In the genomic region with DNA sequence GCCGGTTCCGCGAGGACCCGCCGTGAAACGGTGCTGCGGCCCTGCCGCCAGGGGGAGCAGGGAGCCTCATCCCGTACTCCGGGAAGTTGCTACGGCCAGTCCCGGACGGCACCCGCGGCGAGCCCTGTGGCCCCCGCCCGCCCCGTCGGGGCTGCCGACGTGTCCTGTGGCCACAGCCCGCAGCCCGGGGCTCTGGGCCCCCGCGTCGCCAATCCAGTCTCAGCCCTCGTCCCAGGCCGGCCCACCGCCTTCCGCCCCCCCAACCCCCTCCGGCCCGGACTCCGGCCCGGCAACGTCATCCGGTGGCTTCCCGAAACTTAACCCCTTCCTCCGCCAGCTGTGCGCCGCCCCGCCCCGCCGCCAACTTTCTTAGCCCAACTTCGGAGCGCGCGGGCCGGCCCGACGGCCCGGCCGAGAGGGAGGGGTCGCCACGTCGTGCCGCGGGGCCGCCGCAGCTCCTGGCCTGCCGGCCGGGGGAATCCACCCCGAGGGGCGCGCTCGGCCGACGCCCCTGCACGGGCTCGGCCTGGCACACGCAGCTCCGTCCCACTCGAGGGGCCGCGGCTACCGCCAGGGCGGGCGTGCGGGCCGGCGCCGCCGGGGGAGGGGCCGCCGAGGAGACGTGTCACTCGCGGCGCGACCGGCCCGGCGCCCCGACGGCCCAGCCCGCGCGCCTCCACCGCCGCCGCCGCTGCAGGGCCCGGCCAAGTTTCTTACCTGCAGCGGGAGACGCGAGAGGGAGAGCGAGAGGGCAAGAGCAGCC, we compare ENCODE assay signal across 8 mouse cellular contexts. TPM values are rescaled to one million over a fixed set of nuclear protein-coding genes. Genes with fewer than 3 reads are reported as not detected.
A peak's percentile ranks its signal among the peaks of the same experiment; 100 is the strongest.
DNase-seq lines count a peak whose midpoint lies in the region; ATAC-seq and TF ChIP-seq lines count a peak whose summit lies in the region.

No protein-coding gene starts in this region.

- no peaks in the 10 kb centered on the region for H3K9me3 ChIP-seq in embryonic facial prominence, embryonic 14.5 days (ENCODE audit: control insufficient read depth, low read length)
- H3K9me3 ChIP-seq in limb, embryonic 15.5 days, result no peaks in the 10 kb centered on the region
- no peaks in the 10 kb centered on the region for H3K9me3 ChIP-seq in midbrain, postnatal 0 days (ENCODE audit: low read length)

- peak overlapping the region; percentile 69 for H3K4me2 ChIP-seq in embryonic facial prominence, embryonic 14.5 days (ENCODE audit: low read depth, low read length)
- peak overlapping the region; percentile 69 for H3K4me2 ChIP-seq in limb, embryonic 15.5 days
- H3K4me2 ChIP-seq in midbrain, postnatal 0 days (ENCODE audit: low read depth, low read length, poor library complexity, severe bottlenecking), result peak overlapping the region; percentile 60

- DNase-seq in A20 (ENCODE audit: low read depth, low spot score), result peak; percentile 86
- DNase-seq in embryonic facial prominence, embryonic 14.5 days (ENCODE audit: low spot score), result peak; percentile 86
- DNase-seq in heart, adult 8-10 months (ENCODE audit: low spot score), result peak; percentile 77
- DNase-seq in kidney, adult 8-10 months, result peak; percentile 75 to 82
- DNase-seq in midbrain, postnatal 0 days (ENCODE audit: low spot score), result peak; percentile 62
- DNase-seq in spleen, postnatal 10 days (ENCODE audit: low spot score in 2 of 2), result peak; percentile 91 to 92

- H3K9ac ChIP-seq in embryonic facial prominence, embryonic 14.5 days (ENCODE audit: low read depth, low read length), result peak overlapping the region; percentile 99
- peak overlapping the region; percentile 99 for H3K9ac ChIP-seq in limb, embryonic 15.5 days
- H3K9ac ChIP-seq in midbrain, postnatal 0 days (replicated peaks; ENCODE audit: low read length, poor library complexity, severe bottlenecking), result peak overlapping the region; percentile 71

- peak; percentile 43; the same call in 1 of the 2 replicates for TF ChIP-seq POLR2A in bone marrow, adult 2 months (IDR thresholded peaks at IDR 0.05; ENCODE audit: borderline replicate concordance, control insufficient read depth, low read depth, low read length)

- WGBS in bone marrow, adult 2 months, result under 1% methylated on average over 96 of the region's 107 CpGs
- WGBS in embryonic facial prominence, embryonic 14.5 days, result 1% methylated on average over 15 of the region's 107 CpGs
- WGBS in limb, embryonic 15.5 days, result under 1% methylated on average over 79 of the region's 107 CpGs
- WGBS in midbrain, postnatal 0 days, result under 1% methylated on average over 62 of the region's 107 CpGs

- ATAC-seq in embryonic facial prominence, embryonic 14.5 days (ENCODE audit: low read depth), result peak; percentile 20
- ATAC-seq in limb, embryonic 15.5 days (ENCODE audit: insufficient number of reproducible peaks, low FRiP score, low TSS enrichment, low read depth), result 0 out of 2 replicates have a peak, but pooled peaks have one; percentile 10
- peak; percentile 6 for ATAC-seq in midbrain, postnatal 0 days (ENCODE audit: low FRiP score)

- H3K36me3 ChIP-seq in embryonic facial prominence, embryonic 14.5 days (ENCODE audit: control insufficient read depth, insufficient read depth, low read length), result peaks cover 21% of the 10 kb centered on the region; the same call in 1 of the 2 replicates
- H3K36me3 ChIP-seq in limb, embryonic 15.5 days, result peaks cover 7% of the 10 kb centered on the region
- no peaks in the 10 kb centered on the region for H3K36me3 ChIP-seq in midbrain, postnatal 0 days (ENCODE audit: insufficient read depth, low read length)

- H3K27me3 ChIP-seq in embryonic facial prominence, embryonic 14.5 days (replicated peaks; ENCODE audit: control insufficient read depth, insufficient read depth, low read length), result no peaks in the 10 kb centered on the region
- H3K27me3 ChIP-seq in limb, embryonic 15.5 days, result no peaks in the 10 kb centered on the region
- no peaks in the 10 kb centered on the region for H3K27me3 ChIP-seq in midbrain, postnatal 0 days (ENCODE audit: insufficient read depth, low read length)

- peak overlapping the region; percentile 96 for H3K27ac ChIP-seq in bone marrow, adult 2 months (ENCODE audit: control insufficient read depth, insufficient read depth, low read depth, low read length, poor library complexity)
- peak overlapping the region; percentile 98 for H3K27ac ChIP-seq in embryonic facial prominence, embryonic 14.5 days (replicated peaks; ENCODE audit: low read depth, low read length)
- H3K27ac ChIP-seq in limb, embryonic 15.5 days, result peak overlapping the region; percentile 98
- H3K27ac ChIP-seq in midbrain, postnatal 0 days (ENCODE audit: low read depth, low read length), result peak overlapping the region; percentile 83

- peak; percentile 79 for TF ChIP-seq CTCF in bone marrow, adult 2 months (IDR thresholded peaks at IDR 0.05; ENCODE audit: control insufficient read depth, insufficient read depth, low read length)
- TF ChIP-seq CTCF in midbrain, postnatal 0 days (IDR thresholded peaks at IDR 0.05), result peak; percentile 70

- peaks cover 5% of the 10 kb centered on the region for H3K4me1 ChIP-seq in bone marrow, adult 2 months (ENCODE audit: control insufficient read depth, insufficient read depth, low read length)
- peaks cover 27% of the 10 kb centered on the region for H3K4me1 ChIP-seq in embryonic facial prominence, embryonic 14.5 days (ENCODE audit: control insufficient read depth, insufficient read depth, low read length)
- H3K4me1 ChIP-seq in limb, embryonic 15.5 days, result peaks cover 39% of the 10 kb centered on the region
- peaks cover 8% of the 10 kb centered on the region; the same call in 1 of the 2 replicates for H3K4me1 ChIP-seq in midbrain, postnatal 0 days (ENCODE audit: insufficient read depth, low read length)

- H3K4me3 ChIP-seq in bone marrow, adult 2 months (replicated peaks; ENCODE audit: control insufficient read depth, low read depth, low read length), result peak overlapping the region; percentile 77
- H3K4me3 ChIP-seq in embryonic facial prominence, embryonic 14.5 days (ENCODE audit: low read depth, low read length), result peak overlapping the region; percentile 95
- peak overlapping the region; percentile 98 for H3K4me3 ChIP-seq in limb, embryonic 15.5 days
- peak overlapping the region; percentile 89 for H3K4me3 ChIP-seq in midbrain, postnatal 0 days (ENCODE audit: low read depth, low read length)

RNA-seq across cellular contexts. Expression of a gene that starts 0.6 kb away (rescaled TPM):
- 62.5 and 155 TPM in 2 replicates for polyA plus RNA-seq in bone marrow, adult 2 months (2011; ENCODE audit: insufficient read depth, insufficient read length, low replicate concordance, missing spikeins)
- 170 and 175 TPM in 2 replicates for polyA plus RNA-seq in embryonic facial prominence, embryonic 14.5 days (2014; fragmentation: Nextera tagmentation; extraction: Ambion mirVana)
- 100 to 1,000 TPM; 109 to 128 (median 115) TPM for total RNA-seq in heart, adult 8-10 months (2022)
- polyA plus RNA-seq in limb, embryonic 15.5 days (2015; fragmentation: Nextera tagmentation; extraction: Ambion mirVana), result 150 and 152 TPM in 2 replicates
- 33.8 and 33.9 TPM in 2 replicates for total RNA-seq in midbrain, postnatal 0 days (2014; rRNA removed)
- polyA plus RNA-seq in midbrain, postnatal 0 days (2015; fragmentation: Nextera tagmentation; extraction: Ambion mirVana), result 16.9 and 22.4 TPM in 2 replicates

RNA-seq across cellular contexts. Expression of a gene that starts 22.4 kb away (rescaled TPM):
- polyA plus RNA-seq in bone marrow, adult 2 months (2011; ENCODE audit: insufficient read depth, insufficient read length, low replicate concordance, missing spikeins), result not detected in 2 replicates
- polyA plus RNA-seq in embryonic facial prominence, embryonic 14.5 days (2014; fragmentation: Nextera tagmentation; extraction: Ambion mirVana), result not detected in 2 replicates
- not detected for total RNA-seq in heart, adult 8-10 months (2022)
- polyA plus RNA-seq in limb, embryonic 15.5 days (2015; fragmentation: Nextera tagmentation; extraction: Ambion mirVana), result not detected in 2 replicates
- total RNA-seq in midbrain, postnatal 0 days (2014; rRNA removed), result not detected in 2 replicates
- not detected in 2 replicates for polyA plus RNA-seq in midbrain, postnatal 0 days (2015; fragmentation: Nextera tagmentation; extraction: Ambion mirVana)

Comparison
In these comparisons a context has a peak if more than half of its experiments do, and no peak if none do; other contexts are left out.
1. Peak in every context shown above with its lines: DNase-seq, ATAC-seq, H3K4me3 ChIP-seq and H3K27ac ChIP-seq.